Mouse (Mus musculus): ENCODE measurements around the gene Gm38392.

Gene Gm38392

DNA sequence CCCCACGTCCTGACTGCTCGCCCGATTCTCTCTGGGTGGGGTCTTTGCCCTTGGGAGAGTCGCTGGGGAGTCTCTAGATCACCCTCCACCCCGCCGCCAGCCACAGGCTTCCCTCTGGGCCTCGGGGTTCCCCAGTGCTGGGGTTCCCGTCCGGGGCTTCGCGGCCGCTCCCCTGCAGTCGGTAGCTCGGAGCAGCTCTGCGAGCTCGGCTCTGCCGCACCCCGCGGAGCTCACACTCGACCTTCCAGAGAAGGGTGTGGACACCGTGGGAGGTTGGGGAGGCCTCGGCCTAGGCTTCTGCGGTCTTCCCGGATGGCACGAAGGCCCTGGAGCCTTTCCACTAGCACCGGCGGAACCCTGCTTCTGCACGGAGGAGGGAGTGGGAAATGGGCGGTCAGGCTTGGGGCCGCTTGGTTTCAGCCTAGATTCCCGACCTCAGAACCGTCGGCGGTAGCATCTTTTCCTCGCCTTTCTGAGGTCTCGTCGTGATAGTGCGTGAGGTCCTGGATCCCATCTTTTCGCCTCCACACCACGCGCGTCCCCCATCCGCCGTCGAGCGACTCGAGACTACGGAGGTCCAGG lies 71.9 kb downstream of the Gm38392 start:
- no peak for DNase-seq

- DNase-seq = peak; percentile 87
Measured at GRCm38 (mm10) chr3:88214197-88214938, 72.6 kb downstream of the Gm38392 start.

DNA sequence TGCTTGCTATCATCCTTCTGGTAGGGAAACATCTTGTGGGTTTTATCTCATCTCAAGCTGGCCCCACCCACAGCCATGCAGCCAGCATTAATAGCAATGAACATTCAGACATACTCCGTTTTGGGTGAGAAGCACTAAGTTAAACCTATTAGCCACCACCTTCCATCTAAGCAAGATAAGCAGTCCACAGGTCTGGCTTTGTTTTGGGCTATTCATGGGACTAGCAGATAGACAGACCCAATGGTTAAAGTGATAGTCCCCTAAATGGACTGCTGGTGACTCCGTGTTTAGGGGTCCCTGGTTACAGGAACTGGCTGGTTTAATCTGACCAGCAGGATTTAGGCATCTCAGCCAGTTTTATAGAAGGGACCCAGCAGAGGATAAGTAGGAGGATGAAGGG lies 74.0 kb downstream of the Gm38392 start:
- no peak for DNase-seq

DNA sequence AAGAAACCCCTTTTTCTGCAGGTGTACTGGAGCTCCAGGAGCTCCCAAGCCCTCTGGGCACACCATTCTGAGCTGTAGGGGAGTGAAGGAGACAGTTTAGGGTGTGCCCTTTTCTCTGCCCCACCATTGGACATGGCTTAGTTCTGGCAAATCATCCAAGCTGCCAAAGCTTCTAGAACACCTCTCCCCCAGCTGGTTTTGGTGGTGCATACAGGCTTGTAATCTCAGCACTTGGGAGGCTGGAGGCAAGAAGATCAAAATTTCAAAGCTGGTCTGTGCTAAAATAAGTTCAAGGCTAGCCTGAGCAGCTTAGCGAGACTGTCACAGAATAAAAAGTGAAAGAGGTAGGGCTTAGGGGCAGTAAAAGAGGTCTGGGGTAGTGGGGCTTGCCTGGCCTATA lies 74.7 kb downstream of the Gm38392 start:
- no peak for DNase-seq

DNA sequence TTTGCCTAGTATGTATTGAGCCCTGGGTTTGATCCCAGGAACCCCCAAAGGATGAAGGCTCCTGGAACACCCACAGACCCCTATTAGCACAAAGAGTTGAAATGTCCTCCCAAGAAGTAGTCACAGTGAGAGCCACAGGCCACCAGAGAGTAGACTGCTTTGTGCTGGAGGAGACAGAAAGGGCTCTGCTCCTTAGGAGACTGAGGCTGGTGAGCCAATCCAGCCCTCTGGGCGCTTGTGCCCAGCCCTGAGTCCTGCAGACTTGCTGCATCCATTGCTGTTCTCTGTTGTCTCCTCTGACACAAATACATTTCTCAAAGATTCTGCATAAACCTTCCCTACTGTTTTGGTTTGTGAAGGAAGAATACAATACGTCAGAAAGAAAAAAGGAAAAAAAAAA lies 76.1 kb downstream of the Gm38392 start:
- DNase-seq = no peak

DNA sequence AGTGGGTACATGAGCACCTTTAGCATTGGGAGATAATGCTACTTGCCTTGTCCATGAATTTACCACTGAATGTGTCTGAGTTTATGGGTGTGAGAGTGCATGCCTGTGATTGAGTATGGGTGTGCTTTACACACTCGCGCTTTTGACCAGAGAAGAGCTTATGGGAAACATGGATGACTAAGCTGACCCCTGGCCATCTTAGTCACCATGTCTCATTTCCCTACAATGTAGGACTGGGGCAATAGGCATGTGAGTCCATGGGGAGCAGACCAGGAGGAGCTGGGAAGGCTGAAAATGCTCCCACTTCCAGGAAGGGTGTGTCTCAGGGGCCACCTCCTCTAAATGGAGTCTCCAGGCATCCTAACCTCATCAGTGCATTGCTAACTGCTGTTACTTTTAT lies 76.9 kb downstream of the Gm38392 start:
- DNase-seq = no peak

DNA sequence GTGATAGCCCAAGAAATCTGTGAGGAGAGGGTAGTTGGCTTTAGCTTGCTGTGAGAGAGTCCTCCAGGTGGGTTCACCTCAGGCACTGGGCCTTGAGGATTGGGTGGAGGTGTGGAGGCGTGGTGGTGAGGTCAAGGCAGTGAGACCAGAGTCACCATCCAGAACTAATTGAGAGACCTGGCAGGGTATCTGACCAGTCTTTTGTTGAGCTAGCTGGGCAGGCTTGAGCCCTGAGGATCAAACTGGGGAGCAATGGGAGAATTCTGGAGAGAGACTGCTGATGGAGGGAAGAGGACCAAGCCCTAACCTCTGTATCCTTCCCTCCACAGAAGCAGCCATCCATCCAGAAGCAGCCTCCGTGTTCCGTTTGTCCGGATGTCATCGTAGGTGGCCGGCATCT lies 77.7 kb downstream of the Gm38392 start:
- DNase-seq = peak; percentile 28

- DNase-seq = peak; percentile 26
Measured at GRCm38 (mm10) chr3:88208226-88208720, 78.7 kb downstream of the Gm38392 start.

- DNase-seq = peak; percentile 44
Measured at GRCm38 (mm10) chr3:88207451-88208100, 79.4 kb downstream of the Gm38392 start.

DNA sequence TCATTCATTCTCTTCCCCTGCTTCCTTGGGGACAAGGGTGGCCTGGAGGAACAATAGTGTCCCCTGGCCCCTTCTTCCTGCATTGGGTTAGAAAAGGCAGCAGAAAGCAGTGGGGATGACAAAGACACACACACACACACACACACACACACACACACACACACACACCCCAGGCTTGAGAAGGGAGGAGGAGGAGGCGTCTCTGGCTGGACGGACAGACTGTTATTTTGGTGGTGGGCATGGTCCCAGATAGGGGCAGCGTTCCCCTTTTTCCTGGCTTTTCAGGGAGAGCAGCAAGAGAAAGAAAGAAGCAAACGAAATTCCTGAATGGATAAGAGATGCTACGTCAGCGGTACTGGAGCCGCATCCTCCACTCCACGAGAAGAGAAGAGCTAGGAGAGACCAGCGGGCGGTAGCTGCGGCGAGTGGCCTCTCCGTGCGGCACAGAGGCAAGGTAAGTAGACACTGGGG lies 80.1 kb downstream of the Gm38392 start:
- peak; percentile 77 for DNase-seq

- DNase-seq = no peak
Measured at GRCm38 (mm10) chr3:88206500-88206899, 80.5 kb downstream of the Gm38392 start.

DNA sequence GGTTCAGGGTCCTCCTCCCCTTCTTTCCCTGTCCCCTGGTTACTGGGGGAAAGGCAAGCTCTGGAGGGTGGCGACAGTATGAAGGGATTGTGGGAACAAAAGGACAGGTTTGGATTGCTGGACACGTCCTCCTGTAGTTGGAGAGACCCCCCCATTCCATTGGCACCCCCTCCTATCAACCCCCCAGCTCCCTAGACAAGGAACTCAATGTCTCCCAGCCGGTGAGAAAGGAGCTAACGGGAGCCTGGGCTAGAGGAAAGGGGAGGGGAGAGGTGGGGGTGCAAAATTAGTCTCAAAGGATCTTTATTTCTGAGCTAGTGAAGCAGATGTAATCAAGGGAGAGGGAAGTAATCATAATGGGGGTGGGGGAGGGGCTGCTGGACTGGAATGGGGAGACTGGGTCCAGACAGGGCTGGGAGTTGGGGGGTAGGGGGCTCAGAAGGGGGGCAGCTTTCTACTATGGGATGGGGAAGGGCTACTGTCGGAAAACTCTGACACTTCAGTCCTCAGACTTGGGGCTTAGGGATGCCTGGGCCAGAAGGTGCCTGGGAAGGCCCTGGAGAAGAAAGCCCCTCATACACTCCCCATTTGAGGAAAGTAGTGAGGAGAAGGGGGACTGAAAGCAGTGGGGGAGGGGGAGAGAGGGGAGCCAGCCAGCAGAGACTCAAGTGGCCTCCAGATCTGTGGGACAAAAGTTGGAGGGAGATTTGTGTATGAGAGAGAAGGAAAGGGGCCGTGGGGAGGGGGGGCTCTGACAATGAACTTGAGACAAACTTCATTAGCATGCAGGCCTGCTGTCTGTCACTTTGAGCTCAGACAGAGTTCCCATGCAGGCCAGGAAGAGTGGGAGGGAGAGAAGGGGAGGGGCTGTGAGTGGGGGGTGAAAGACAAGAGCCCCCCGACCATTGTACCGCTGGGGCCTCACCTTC lies 81.2 kb downstream of the Gm38392 start:
- DNase-seq = no peak

DNA sequence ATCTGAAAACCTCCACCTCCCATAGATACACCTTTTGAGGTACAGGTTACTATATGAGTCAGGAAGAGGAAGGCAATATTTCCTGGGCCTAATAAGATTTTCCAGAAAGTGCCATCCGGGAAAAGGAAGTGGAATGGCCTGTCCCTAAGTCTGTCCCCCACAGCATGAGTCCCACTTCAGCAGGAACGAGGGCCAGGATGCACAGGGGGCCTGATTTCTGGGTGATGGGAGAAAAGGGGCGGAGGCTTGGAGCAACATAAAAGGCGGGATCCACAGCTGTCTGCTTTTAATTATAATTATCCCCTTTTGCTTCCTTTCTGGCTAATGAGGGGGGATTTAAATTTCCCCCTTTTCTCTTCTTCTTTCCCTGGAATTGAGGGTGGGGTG lies 81.8 kb downstream of the Gm38392 start:
- peak; percentile 27 for DNase-seq

GRCm38 (mm10) chr3:88204751-88205150 lies 82.3 kb downstream of the Gm38392 start:
- DNase-seq = no peak

DNA sequence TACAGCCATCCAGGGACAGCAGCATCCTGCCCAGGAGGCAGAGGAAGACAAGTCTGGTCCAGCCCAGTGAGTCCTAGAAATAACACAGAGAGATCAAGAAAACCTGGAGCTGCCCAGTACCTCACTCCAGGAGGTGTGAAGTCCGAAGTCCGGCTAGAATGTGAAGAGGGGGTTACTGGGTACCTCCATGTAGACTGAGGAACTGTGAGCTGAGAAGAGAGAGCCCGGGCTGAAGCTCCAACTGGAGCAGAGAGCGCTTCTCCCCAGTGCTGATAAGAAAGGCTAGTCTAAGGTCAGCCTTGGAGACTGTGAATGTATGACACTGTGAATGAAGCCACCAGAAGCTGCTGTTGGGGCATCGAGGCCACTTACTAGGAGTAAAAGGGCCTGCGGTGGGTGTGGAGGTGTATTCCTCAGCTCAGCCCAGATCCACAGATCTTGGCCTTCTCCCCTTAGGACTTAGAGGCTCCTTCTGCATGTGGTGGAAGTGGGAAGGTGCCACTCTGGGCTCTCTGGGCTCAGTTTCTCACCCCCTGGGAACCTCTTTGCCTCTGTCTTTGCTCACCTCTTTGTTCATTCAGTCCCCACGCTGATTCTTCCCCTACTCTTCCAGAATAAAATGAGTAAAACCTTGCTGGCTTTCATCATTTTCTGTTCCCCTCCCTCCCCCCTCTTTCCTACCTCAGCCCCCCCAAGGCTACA lies 82.9 kb downstream of the Gm38392 start:
- DNase-seq = peak; percentile 35

GRCm38 (mm10) chr3:88203456-88203855 lies 83.6 kb downstream of the Gm38392 start:
- DNase-seq = no peak

DNA sequence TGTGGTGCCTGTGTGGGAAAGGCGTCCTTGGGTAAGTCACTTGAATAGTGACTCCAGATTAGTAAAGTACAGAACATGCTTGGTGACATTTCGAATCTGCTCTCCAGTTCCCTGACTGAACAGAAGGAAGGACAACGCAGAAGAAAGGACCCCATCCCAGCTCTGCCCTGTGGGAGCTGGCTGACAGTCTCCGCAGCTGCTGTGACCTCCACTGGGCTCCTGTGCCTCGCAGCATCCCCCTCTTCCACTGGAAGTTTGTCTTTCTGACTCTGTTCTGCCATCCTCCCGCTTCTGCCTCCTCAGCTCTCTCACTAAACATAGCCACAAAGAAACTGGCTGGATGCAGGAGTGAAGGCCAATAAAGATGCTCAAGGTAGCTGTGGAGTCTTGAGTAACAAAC lies 84.0 kb downstream of the Gm38392 start:
- peak; percentile 24 for DNase-seq

GRCm38 (mm10) chr3:88201640-88202039 lies 85.4 kb downstream of the Gm38392 start:
- peak; percentile 26 for DNase-seq

- peak; percentile 50 for DNase-seq
Measured at GRCm38 (mm10) chr3:88200972-88201330, 86.1 kb downstream of the Gm38392 start.

GRCm38 (mm10) chr3:88200161-88200971 lies 86.6 kb downstream of the Gm38392 start:
- DNase-seq = peak; percentile 58

- no peak for DNase-seq
Measured at GRCm38 (mm10) chr3:88199541-88200110, 87.4 kb downstream of the Gm38392 start.
